Mouse (Mus musculus) thymus, adult 2 months (tissue): ENCODE measurements around the gene Pex16. TPM values are rescaled to one million over a fixed set of nuclear protein-coding genes. Genes with fewer than 3 reads are reported as not detected.
"Not testable (repeated sequence)": the region's sequence is repeated elsewhere in the genome, so short reads cannot be mapped to it uniquely, and the experiment has no call there.

Experiments used
- DNase-seq: peaks from one replicate; pipeline ENCODE4 v3.0.0; 2021
- H3K27ac ChIP-seq: fragments of 200-500 bp; 2 replicates; pipeline ENCODE4 v1.5.1; 2012; ENCODE audit warnings: low read length, control low read depth; ENCODE audit not compliant: control insufficient read depth, insufficient read depth
- H3K27me3 ChIP-seq: fragments of 200-500 bp; 2 replicates; pipeline ENCODE4 v1.6.1; 2012; ENCODE audit warnings: mild to moderate bottlenecking, low read length, moderate library complexity, mixed read lengths; ENCODE audit not compliant: control insufficient read depth, insufficient read depth
- H3K36me3 ChIP-seq: fragments of 200-500 bp; 2 replicates; pipeline ENCODE4 v1.6.1; 2012; ENCODE audit warnings: mild to moderate bottlenecking, low read length, moderate library complexity; ENCODE audit not compliant: control insufficient read depth, insufficient read depth
- H3K4me1 ChIP-seq: fragments of 200-500 bp; replicated peaks from 2 replicates; pipeline ENCODE4 v1.6.1; 2012; ENCODE audit warnings: low read length; ENCODE audit not compliant: control insufficient read depth, insufficient read depth
- H3K4me3 ChIP-seq: fragments of 200-500 bp; 2 replicates; pipeline ENCODE4 v1.5.1; 2012; ENCODE audit warnings: mild to moderate bottlenecking, low read length, control low read depth, moderate library complexity; ENCODE audit not compliant: control insufficient read depth, insufficient read depth
- CTCF ChIP-seq: fragments of 200-500 bp; IDR thresholded peaks from 2 replicates; pipeline ENCODE4 v1.5.1; 2012; ENCODE audit warnings: mild to moderate bottlenecking, control low read depth, low read length, moderate library complexity, borderline replicate concordance; ENCODE audit not compliant: control insufficient read depth, poor library complexity, insufficient read depth; ENCODE audit errors: extremely low read depth
- POLR2A ChIP-seq: fragments of 200-500 bp; IDR thresholded peaks from 2 replicates; pipeline ENCODE4 v1.6.1; 2012; ENCODE audit warnings: mild to moderate bottlenecking, low read length, control low read depth, moderate library complexity; ENCODE audit not compliant: control insufficient read depth, poor library complexity, insufficient read depth; ENCODE audit errors: extremely low read depth
- WGBS: fragments of 180-500 bp; shearing (Covaris S2); methylation state at CpG from one replicate; pipeline ENCODE4 v1.1.7; 2018; 5-methylcytosine and 5-hydroxymethylcytosine counted together
- polyA plus RNA-seq: library from polyadenylated mRNA; depleted of rRNA; stranded (reverse); fragments of >200 nt; gene quantifications from 2 replicates; pipeline ENCODE4 v1.2.3, GENCODE M21; 2012

Gene Pex16
- polyA plus RNA-seq, 1 experiment, result 78.0 TPM

GRCm38 (mm10) chr2:92390206-92390930 lies 15.9 kb downstream of the Pex16 start:
- no peak for DNase-seq
- Histone ChIP-seq H3K4me1 (peaks cover 12% of the 10 kb centered on the region), H3K4me3 (no peak overlapping the region), H3K36me3 (no peaks in the 10 kb centered on the region), H3K27ac (no peak overlapping the region), H3K27me3 (peaks cover 7% of the 10 kb centered on the region; the same call in 1 of the 2 replicates)
- no peak for TF ChIP-seq CTCF
- TF ChIP-seq POLR2A, result no peak
- 78% methylated on average over 6 of the region's 6 CpGs for WGBS

- TF ChIP-seq POLR2A (no peak), CTCF (no peak)
- H3K36me3 ChIP-seq, result no peaks in the 10 kb centered on the region
- peaks cover 7% of the 10 kb centered on the region; the same call in 1 of the 2 replicates for H3K27me3 ChIP-seq
- H3K4me3 ChIP-seq, result no peak overlapping the region
- no peak for DNase-seq
- H3K27ac ChIP-seq, result no peak overlapping the region
- WGBS, result 95% methylated on average over 8 of the region's 8 CpGs
- H3K4me1 ChIP-seq, result peaks cover 12% of the 10 kb centered on the region
Measured at GRCm38 (mm10) chr2:92391116-92391515, 16.6 kb downstream of the Pex16 start.

- H3K36me3 ChIP-seq, result no peaks in the 10 kb centered on the region
- no peak overlapping the region for H3K27ac ChIP-seq
- DNase-seq, result no peak
- no peak overlapping the region for H3K4me3 ChIP-seq
- H3K4me1 ChIP-seq, result peaks cover 12% of the 10 kb centered on the region
- TF ChIP-seq POLR2A (no peak), CTCF (no peak)
- 64% methylated on average over 11 of the region's 11 CpGs for WGBS
- peaks cover 7% of the 10 kb centered on the region; the same call in 1 of the 2 replicates for H3K27me3 ChIP-seq
Measured at GRCm38 (mm10) chr2:92391703-92392317, 17.3 kb downstream of the Pex16 start.

- H3K27me3 ChIP-seq, result peaks cover 7% of the 10 kb centered on the region; the same call in 1 of the 2 replicates
- no peak overlapping the region for H3K4me3 ChIP-seq
- DNase-seq, result no peak
- H3K36me3 ChIP-seq, result no peaks in the 10 kb centered on the region
- H3K4me1 ChIP-seq, result peaks cover 12% of the 10 kb centered on the region
- TF ChIP-seq POLR2A (no peak), CTCF (no peak)
- 13% methylated on average over 26 of the region's 26 CpGs for WGBS
- H3K27ac ChIP-seq, result no peak overlapping the region
Measured at GRCm38 (mm10) chr2:92392318-92393264, 18.1 kb downstream of the Pex16 start.

GRCm38 (mm10) chr2:92395535-92395934 lies 21.1 kb downstream of the Pex16 start:
- H3K4me1 ChIP-seq, result no peaks in the 10 kb centered on the region; the same call in 1 of the 2 replicates
- DNase-seq, result no peak
- H3K36me3 ChIP-seq, result no peaks in the 10 kb centered on the region
- 86% methylated on average over 3 of the region's 3 CpGs for WGBS
- TF ChIP-seq CTCF (no peak), POLR2A (no peak)
- H3K27ac ChIP-seq, result no peak overlapping the region
- H3K4me3 ChIP-seq, result no peak overlapping the region
- H3K27me3 ChIP-seq, result peaks cover 1% of the 10 kb centered on the region

- H3K27me3 ChIP-seq, result peaks cover 5% of the 10 kb centered on the region
- H3K4me3 ChIP-seq, result no peak overlapping the region
- peaks cover 5% of the 10 kb centered on the region; the same call in 1 of the 2 replicates for H3K4me1 ChIP-seq
- TF ChIP-seq CTCF, result no peak
- TF ChIP-seq POLR2A, result no peak
- no peak for DNase-seq
- WGBS, result 92% methylated on average over 1 of the region's 1 CpGs
- no peaks in the 10 kb centered on the region for H3K36me3 ChIP-seq
- H3K27ac ChIP-seq, result no peak overlapping the region
Measured at GRCm38 (mm10) chr2:92397436-92397835, 23.0 kb downstream of the Pex16 start.

GRCm38 (mm10) chr2:92399877-92400276 lies 25.4 kb downstream of the Pex16 start:
- 81% methylated on average over 4 of the region's 4 CpGs for WGBS
- DNase-seq, H3K4me1 ChIP-seq, H3K27ac ChIP-seq, H3K27me3 ChIP-seq, H3K36me3 ChIP-seq, H3K4me3 ChIP-seq: not testable (repeated sequence)
